Mouse (Mus musculus): ENCODE measurements around the gene 1700015F17Rik. TPM values are rescaled to one million over a fixed set of nuclear protein-coding genes. Genes with fewer than 3 reads are reported as not detected.

Gene 1700015F17Rik
- polyA plus RNA-seq, 1 experiment from 2014 or later = not detected

GRCm38 (mm10) chr5:5504456-5504855 lies 25.5 kb upstream of the 1700015F17Rik start:
- DNase-seq (ENCODE audit: low spot score) (no peak), ATAC-seq (no peak)
- Histone ChIP-seq H3K9ac (ENCODE audit: low read length) (no peak overlapping the region), H3K4me3 (ENCODE audit: low read depth, low read length) (no peak overlapping the region), H3K4me1 (ENCODE audit: control insufficient read depth, insufficient read depth, low read length) (peaks cover 13% of the 10 kb centered on the region; the same call in 1 of the 2 replicates), H3K27ac (ENCODE audit: low read depth, low read length) (no peak overlapping the region), H3K9me3 (replicated peaks; ENCODE audit: control insufficient read depth, low read length) (no peaks in the 10 kb centered on the region), H3K4me2 (ENCODE audit: low read length) (no peak overlapping the region), H3K27me3 (replicated peaks; ENCODE audit: control insufficient read depth, insufficient read depth, low read length) (no peaks in the 10 kb centered on the region), H3K36me3 (ENCODE audit: control insufficient read depth, insufficient read depth, low read length) (0 out of 2 replicates have a peak, but pooled peaks cover 3% of the 10 kb centered on the region)
- WGBS = 93% methylated on average over 13 of the region's 13 CpGs

GRCm38 (mm10) chr5:5503381-5503780 lies 24.4 kb upstream of the 1700015F17Rik start:
- H3K9me3 ChIP-seq (replicated peaks; ENCODE audit: control insufficient read depth, low read length) = no peaks in the 10 kb centered on the region
- H3K4me3 ChIP-seq (ENCODE audit: low read depth, low read length) = no peak overlapping the region
- H3K4me1 ChIP-seq (ENCODE audit: control insufficient read depth, insufficient read depth, low read length) = peaks cover 12% of the 10 kb centered on the region; the same call in 1 of the 2 replicates
- no peak overlapping the region for H3K9ac ChIP-seq (ENCODE audit: low read length)
- no peaks in the 10 kb centered on the region for H3K27me3 ChIP-seq (replicated peaks; ENCODE audit: control insufficient read depth, insufficient read depth, low read length)
- no peak for ATAC-seq
- 61% methylated on average over 4 of the region's 4 CpGs for WGBS
- DNase-seq (ENCODE audit: low spot score) = peak; percentile 43
- no peak overlapping the region for H3K27ac ChIP-seq (ENCODE audit: low read depth, low read length)
- H3K36me3 ChIP-seq (ENCODE audit: control insufficient read depth, insufficient read depth, low read length) = 0 out of 2 replicates have a peak, but pooled peaks cover 3% of the 10 kb centered on the region
- no peak overlapping the region for H3K4me2 ChIP-seq (ENCODE audit: low read length)

- 66% methylated on average over 2 of the region's 2 CpGs for WGBS
- Histone ChIP-seq H3K4me3 (ENCODE audit: low read depth, low read length) (no peak overlapping the region), H3K4me1 (ENCODE audit: control insufficient read depth, insufficient read depth, low read length) (no peaks in the 10 kb centered on the region), H3K36me3 (ENCODE audit: control insufficient read depth, insufficient read depth, low read length) (0 out of 2 replicates have a peak, but pooled peaks cover 3% of the 10 kb centered on the region), H3K4me2 (ENCODE audit: low read length) (no peak overlapping the region), H3K9me3 (replicated peaks; ENCODE audit: control insufficient read depth, low read length) (no peaks in the 10 kb centered on the region), H3K27me3 (replicated peaks; ENCODE audit: control insufficient read depth, insufficient read depth, low read length) (0 out of 2 replicates have a peak, but pooled peaks cover 3% of the 10 kb centered on the region), H3K9ac (ENCODE audit: low read length) (no peak overlapping the region), H3K27ac (ENCODE audit: low read depth, low read length) (no peak overlapping the region)
- DNase-seq (ENCODE audit: low spot score) = peak; percentile 67
- ATAC-seq = peak; percentile 37; the same call in 1 of the 2 replicates
Observed at GRCm38 (mm10) chr5:5501583-5501982, 22.6 kb upstream of the 1700015F17Rik start.

GRCm38 (mm10) chr5:5496393-5496792 lies 17.4 kb upstream of the 1700015F17Rik start:
- Histone ChIP-seq H3K4me1 (ENCODE audit: control insufficient read depth, insufficient read depth, low read length) (no peaks in the 10 kb centered on the region), H3K27ac (ENCODE audit: low read depth, low read length) (no peak overlapping the region), H3K9me3 (replicated peaks; ENCODE audit: control insufficient read depth, low read length) (no peaks in the 10 kb centered on the region), H3K36me3 (ENCODE audit: control insufficient read depth, insufficient read depth, low read length) (no peaks in the 10 kb centered on the region), H3K9ac (ENCODE audit: low read length) (no peak overlapping the region), H3K4me2 (ENCODE audit: low read length) (no peak overlapping the region), H3K27me3 (replicated peaks; ENCODE audit: control insufficient read depth, insufficient read depth, low read length) (0 out of 2 replicates have a peak, but pooled peaks cover 4% of the 10 kb centered on the region), H3K4me3 (ENCODE audit: low read depth, low read length) (no peak overlapping the region)
- no peak for DNase-seq (ENCODE audit: low spot score)
- peak; percentile 52; the same call in 1 of the 2 replicates for ATAC-seq
- 48% methylated on average over 3 of the region's 3 CpGs for WGBS

- ATAC-seq = no peak
- WGBS = 90% methylated on average over 4 of the region's 4 CpGs
Observed at GRCm38 (mm10) chr5:5495042-5495441, 16.1 kb upstream of the 1700015F17Rik start.

GRCm38 (mm10) chr5:5494269-5495005 lies 15.5 kb upstream of the 1700015F17Rik start:
- ATAC-seq (peak; percentile 69), DNase-seq (ENCODE audit: low spot score) (peak; percentile 86)
- no peak overlapping the region for H3K27ac ChIP-seq (ENCODE audit: low read depth, low read length)
- 0 out of 2 replicates have a peak, but pooled peaks cover 4% of the 10 kb centered on the region for H3K27me3 ChIP-seq (replicated peaks; ENCODE audit: control insufficient read depth, insufficient read depth, low read length)
- H3K4me3 ChIP-seq (ENCODE audit: low read depth, low read length) = no peak overlapping the region
- no peaks in the 10 kb centered on the region for H3K9me3 ChIP-seq (replicated peaks; ENCODE audit: control insufficient read depth, low read length)
- 41% methylated on average over 16 of the region's 16 CpGs for WGBS
- no peak overlapping the region for H3K4me2 ChIP-seq (ENCODE audit: low read length)
- H3K4me1 ChIP-seq (ENCODE audit: control insufficient read depth, insufficient read depth, low read length) = no peaks in the 10 kb centered on the region
- H3K9ac ChIP-seq (ENCODE audit: low read length) = no peak overlapping the region
- no peaks in the 10 kb centered on the region for H3K36me3 ChIP-seq (ENCODE audit: control insufficient read depth, insufficient read depth, low read length)

More at GRCm38 (mm10) chr5:5495042-5495441, 16.1 kb upstream of the 1700015F17Rik start:
- Histone ChIP-seq H3K4me2 (ENCODE audit: low read length) (no peak overlapping the region), H3K4me3 (ENCODE audit: low read depth, low read length) (no peak overlapping the region), H3K27ac (ENCODE audit: low read depth, low read length) (no peak overlapping the region), H3K27me3 (replicated peaks; ENCODE audit: control insufficient read depth, insufficient read depth, low read length) (0 out of 2 replicates have a peak, but pooled peaks cover 4% of the 10 kb centered on the region), H3K9me3 (replicated peaks; ENCODE audit: control insufficient read depth, low read length) (no peaks in the 10 kb centered on the region), H3K4me1 (ENCODE audit: control insufficient read depth, insufficient read depth, low read length) (no peaks in the 10 kb centered on the region), H3K9ac (ENCODE audit: low read length) (no peak overlapping the region), H3K36me3 (ENCODE audit: control insufficient read depth, insufficient read depth, low read length) (no peaks in the 10 kb centered on the region)
- DNase-seq (ENCODE audit: low spot score) = no peak

GRCm38 (mm10) chr5:5492163-5492562 lies 13.2 kb upstream of the 1700015F17Rik start:
- no peak overlapping the region for H3K27ac ChIP-seq (ENCODE audit: low read depth, low read length)
- H3K4me3 ChIP-seq (ENCODE audit: low read depth, low read length) = no peak overlapping the region
- H3K27me3 ChIP-seq (replicated peaks; ENCODE audit: control insufficient read depth, insufficient read depth, low read length) = 0 out of 2 replicates have a peak, but pooled peaks cover 4% of the 10 kb centered on the region
- ATAC-seq = no peak
- H3K4me1 ChIP-seq (ENCODE audit: control insufficient read depth, insufficient read depth, low read length) = no peaks in the 10 kb centered on the region
- no peaks in the 10 kb centered on the region for H3K9me3 ChIP-seq (replicated peaks; ENCODE audit: control insufficient read depth, low read length)
- WGBS = 91% methylated on average over 4 of the region's 4 CpGs
- H3K36me3 ChIP-seq (ENCODE audit: control insufficient read depth, insufficient read depth, low read length) = no peaks in the 10 kb centered on the region
- no peak overlapping the region for H3K9ac ChIP-seq (ENCODE audit: low read length)
- no peak overlapping the region for H3K4me2 ChIP-seq (ENCODE audit: low read length)
- no peak for DNase-seq (ENCODE audit: low spot score)

- Histone ChIP-seq H3K27ac (ENCODE audit: low read depth, low read length) (no peak overlapping the region), H3K4me3 (ENCODE audit: low read depth, low read length) (no peak overlapping the region), H3K4me2 (ENCODE audit: low read length) (no peak overlapping the region), H3K36me3 (ENCODE audit: control insufficient read depth, insufficient read depth, low read length) (no peaks in the 10 kb centered on the region), H3K27me3 (replicated peaks; ENCODE audit: control insufficient read depth, insufficient read depth, low read length) (no peaks in the 10 kb centered on the region), H3K9me3 (replicated peaks; ENCODE audit: control insufficient read depth, low read length) (no peaks in the 10 kb centered on the region), H3K4me1 (ENCODE audit: control insufficient read depth, insufficient read depth, low read length) (no peaks in the 10 kb centered on the region), H3K9ac (ENCODE audit: low read length) (no peak overlapping the region)
- ATAC-seq (no peak), DNase-seq (ENCODE audit: low spot score) (no peak)
- WGBS = 32% methylated on average over 3 of the region's 3 CpGs
Observed at GRCm38 (mm10) chr5:5486071-5486470, 7.1 kb upstream of the 1700015F17Rik start.

GRCm38 (mm10) chr5:5483254-5483858 lies 4.4 kb upstream of the 1700015F17Rik start:
- no peaks in the 10 kb centered on the region for H3K9me3 ChIP-seq (replicated peaks; ENCODE audit: control insufficient read depth, low read length)
- no peaks in the 10 kb centered on the region for H3K27me3 ChIP-seq (replicated peaks; ENCODE audit: control insufficient read depth, insufficient read depth, low read length)
- no peak overlapping the region for H3K4me2 ChIP-seq (ENCODE audit: low read length)
- H3K4me3 ChIP-seq (ENCODE audit: low read depth, low read length) = no peak overlapping the region
- no peaks in the 10 kb centered on the region for H3K4me1 ChIP-seq (ENCODE audit: control insufficient read depth, insufficient read depth, low read length)
- no peaks in the 10 kb centered on the region for H3K36me3 ChIP-seq (ENCODE audit: control insufficient read depth, insufficient read depth, low read length)
- DNase-seq (ENCODE audit: low spot score) (no peak), ATAC-seq (no peak)
- no peak overlapping the region for H3K9ac ChIP-seq (ENCODE audit: low read length)
- H3K27ac ChIP-seq (ENCODE audit: low read depth, low read length) = no peak overlapping the region
- 87% methylated on average over 9 of the region's 9 CpGs for WGBS
